Mouse (Mus musculus): Measurements from ENCODE around the gene Atp10a.

- TF ChIP-seq CTCF (IDR thresholded peaks at IDR 0.05; ENCODE audit: low read depth) (no peak), EP300 (IDR thresholded peaks at IDR 0.05; ENCODE audit: low read depth) (no peak)
These were observed 84.9 kb downstream of the Atp10a start for GRCm38 (mm10) chr7:58740842-58741241.

Measured in liver, embryonic 14.5 days (tissue).